ENCODE assay signal across 8 mouse cellular contexts in genomic region chr2:164786388-164786885, GRCm38 (mm10). TPM values are rescaled to one million over a fixed set of nuclear protein-coding genes. Genes with fewer than 3 reads are reported as not detected.
A peak's percentile ranks its signal among the peaks of the same experiment; 100 is the strongest.
DNase-seq lines count a peak whose midpoint lies in the region; ATAC-seq and TF ChIP-seq lines count a peak whose summit lies in the region.

No protein-coding gene starts in this region.

- no peak for TF ChIP-seq EP300 in heart, postnatal 0 days (IDR thresholded peaks at IDR 0.05; ENCODE audit: low read depth)

- peak; percentile 12; the same call in 1 of the 2 replicates for ATAC-seq in heart, postnatal 0 days (ENCODE audit: insufficient read depth, low read depth)
- peak; percentile 7; the same call in 1 of the 2 replicates for ATAC-seq in lung, embryonic 16.5 days (ENCODE audit: low read depth)

- H3K4me1 ChIP-seq in bone marrow, adult 2 months (ENCODE audit: control insufficient read depth, insufficient read depth, low read length), result peaks cover 4% of the 10 kb centered on the region
- peaks cover 20% of the 10 kb centered on the region for H3K4me1 ChIP-seq in heart, postnatal 0 days (ENCODE audit: control insufficient read depth, insufficient read depth)
- peaks cover 16% of the 10 kb centered on the region for H3K4me1 ChIP-seq in lung, embryonic 16.5 days (replicated peaks; ENCODE audit: control insufficient read depth, insufficient read depth, low read length)

- 22% methylated on average over 15 of the region's 15 CpGs for WGBS in bone marrow, adult 2 months
- 4% methylated on average over 15 of the region's 15 CpGs for WGBS in heart, postnatal 0 days
- 4% methylated on average over 15 of the region's 15 CpGs for WGBS in lung, embryonic 16.5 days

- no peak for TF ChIP-seq CTCF in bone marrow, adult 2 months (IDR thresholded peaks at IDR 0.05; ENCODE audit: control insufficient read depth, insufficient read depth, low read length)
- TF ChIP-seq CTCF in heart, postnatal 0 days (IDR thresholded peaks at IDR 0.05; ENCODE audit: low read depth), result no peak

- no peaks in the 10 kb centered on the region for H3K9me3 ChIP-seq in heart, postnatal 0 days (replicated peaks; ENCODE audit: control insufficient read depth, low read length)
- H3K9me3 ChIP-seq in lung, embryonic 16.5 days (ENCODE audit: control insufficient read depth, low read length), result no peaks in the 10 kb centered on the region

- peak; percentile 31 for DNase-seq in heart, adult 8-10 months (ENCODE audit: low spot score)
- DNase-seq in heart, postnatal 4 days, result no peak
- DNase-seq in heart, postnatal 0 days (ENCODE audit: low spot score), result peak; percentile 43
- DNase-seq in testis, postnatal 10 days (ENCODE audit: low spot score), result peak; percentile 47
- no peak for DNase-seq in urinary bladder, adult 18-20 months (ENCODE audit: low spot score in 2 of 2)
- DNase-seq in cerebellum, postnatal 14 days, result no peak

- peak overlapping the region; percentile 77 for H3K9ac ChIP-seq in heart, postnatal 0 days (replicated peaks; ENCODE audit: low read depth, low read length)
- H3K9ac ChIP-seq in lung, embryonic 16.5 days (ENCODE audit: low read length), result peak overlapping the region; percentile 88

- H3K4me2 ChIP-seq in heart, postnatal 0 days (ENCODE audit: low read depth, low read length), result peak overlapping the region; percentile 86
- H3K4me2 ChIP-seq in lung, embryonic 16.5 days (ENCODE audit: low read depth, low read length), result peak overlapping the region; percentile 86

- peak overlapping the region; percentile 56 for H3K27ac ChIP-seq in bone marrow, adult 2 months (ENCODE audit: control insufficient read depth, insufficient read depth, low read depth, low read length, poor library complexity)
- H3K27ac ChIP-seq in heart, postnatal 0 days (ENCODE audit: low read depth), result peak overlapping the region; percentile 89
- H3K27ac ChIP-seq in lung, embryonic 16.5 days (ENCODE audit: low read length), result peak overlapping the region; percentile 96

- peak overlapping the region; percentile 72 for H3K4me3 ChIP-seq in bone marrow, adult 2 months (replicated peaks; ENCODE audit: control insufficient read depth, low read depth, low read length)
- H3K4me3 ChIP-seq in heart, postnatal 0 days (ENCODE audit: low read depth, low read length), result peak overlapping the region; percentile 76
- H3K4me3 ChIP-seq in lung, embryonic 16.5 days (ENCODE audit: low read length), result peak overlapping the region; percentile 77

- TF ChIP-seq POLR2A in bone marrow, adult 2 months (IDR thresholded peaks at IDR 0.05; ENCODE audit: borderline replicate concordance, control insufficient read depth, low read depth, low read length), result no peak

- peaks cover 21% of the 10 kb centered on the region for H3K36me3 ChIP-seq in heart, postnatal 0 days (replicated peaks; ENCODE audit: control insufficient read depth, insufficient read depth, low read length)
- H3K36me3 ChIP-seq in lung, embryonic 16.5 days (ENCODE audit: control insufficient read depth, insufficient read depth, low read length), result no peaks in the 10 kb centered on the region; the same call in 1 of the 2 replicates

- H3K27me3 ChIP-seq in heart, postnatal 0 days (ENCODE audit: control insufficient read depth, insufficient read depth, low read length), result no peaks in the 10 kb centered on the region
- H3K27me3 ChIP-seq in lung, embryonic 16.5 days (ENCODE audit: control insufficient read depth, insufficient read depth, low read depth, low read length), result no peaks in the 10 kb centered on the region

RNA-seq across cellular contexts. Expression of gene Snx21, which starts 0.8 kb away (rescaled TPM):
- 10 to 100 TPM; 23.1 to 24.9 (median 23.5) TPM for total RNA-seq in heart, adult 8-10 months (2022)
- total RNA-seq in heart, postnatal 4 days (2021), result 10 to 100 TPM; 22.9 to 24.1 TPM
- polyA plus RNA-seq in bone marrow, adult 2 months (2011; ENCODE audit: insufficient read depth, insufficient read length, low replicate concordance, missing spikeins), result 2.3 and 5.8 TPM in 2 replicates
- 46.4 and 98.1 TPM in 2 replicates for total RNA-seq in heart, postnatal 0 days (2014; rRNA removed; ENCODE audit: low replicate concordance)
- 29.8 and 30.8 TPM in 2 replicates for polyA plus RNA-seq in heart, postnatal 0 days (2015; fragmentation: Nextera tagmentation; extraction: Ambion mirVana)
- 23.9 and 30.6 TPM in 2 replicates for polyA plus RNA-seq in lung, embryonic 16.5 days (2015; fragmentation: Nextera tagmentation; extraction: Ambion mirVana)

RNA-seq across cellular contexts. Expression of gene Tnnc2, which starts 6.7 kb away (rescaled TPM):
- total RNA-seq in heart, adult 8-10 months (2022), result 1 to 10 TPM; 2.9 to 7.2 (median 3.1) TPM
- total RNA-seq in heart, postnatal 4 days (2021), result 10 to 100 TPM in 1 of 2 experiments, not detected in 1; 10.8 TPM
- 9.6 and 12.2 TPM in 2 replicates for polyA plus RNA-seq in bone marrow, adult 2 months (2011; ENCODE audit: insufficient read depth, insufficient read length, low replicate concordance, missing spikeins)
- total RNA-seq in heart, postnatal 0 days (2014; rRNA removed; ENCODE audit: low replicate concordance), result 4.9 and 5.0 TPM in 2 replicates
- 0.18 and 0.25 TPM in 2 replicates for polyA plus RNA-seq in heart, postnatal 0 days (2015; fragmentation: Nextera tagmentation; extraction: Ambion mirVana)
- 27.9 and 94.5 TPM in 2 replicates for polyA plus RNA-seq in lung, embryonic 16.5 days (2015; fragmentation: Nextera tagmentation; extraction: Ambion mirVana)

RNA-seq across cellular contexts. Expression of gene Ube2c, which starts 16.7 kb away (rescaled TPM):
- total RNA-seq in heart, adult 8-10 months (2022), result 1 to 10 TPM in 2 of 4 experiments, under 1 TPM in 2; 0.47 to 2.7 (median 1.4) TPM
- 100 to 1,000 TPM; 130 to 144 TPM for total RNA-seq in heart, postnatal 4 days (2021)
- polyA plus RNA-seq in bone marrow, adult 2 months (2011; ENCODE audit: insufficient read depth, insufficient read length, low replicate concordance, missing spikeins), result 261 and 459 TPM in 2 replicates
- total RNA-seq in heart, postnatal 0 days (2014; rRNA removed; ENCODE audit: low replicate concordance), result 175 and 320 TPM in 2 replicates
- polyA plus RNA-seq in heart, postnatal 0 days (2015; fragmentation: Nextera tagmentation; extraction: Ambion mirVana), result 116 and 117 TPM in 2 replicates
- 494 and 533 TPM in 2 replicates for polyA plus RNA-seq in lung, embryonic 16.5 days (2015; fragmentation: Nextera tagmentation; extraction: Ambion mirVana)

RNA-seq across cellular contexts. Expression of gene Acot8, which starts 18.2 kb away (rescaled TPM):
- total RNA-seq in heart, adult 8-10 months (2022), result 10 to 100 TPM; 12.3 to 13.3 (median 12.6) TPM
- total RNA-seq in heart, postnatal 4 days (2021), result 10 to 100 TPM; 13.1 to 13.5 TPM
- polyA plus RNA-seq in bone marrow, adult 2 months (2011; ENCODE audit: insufficient read depth, insufficient read length, low replicate concordance, missing spikeins), result 16.5 and 36.5 TPM in 2 replicates
- 10.6 and 28.9 TPM in 2 replicates for total RNA-seq in heart, postnatal 0 days (2014; rRNA removed; ENCODE audit: low replicate concordance)
- 11.4 and 14.1 TPM in 2 replicates for polyA plus RNA-seq in heart, postnatal 0 days (2015; fragmentation: Nextera tagmentation; extraction: Ambion mirVana)
- polyA plus RNA-seq in lung, embryonic 16.5 days (2015; fragmentation: Nextera tagmentation; extraction: Ambion mirVana), result 21.9 and 24.5 TPM in 2 replicates

RNA-seq across cellular contexts. Expression of gene Zswim3, which starts 18.5 kb away (rescaled TPM):
- total RNA-seq in heart, adult 8-10 months (2022), result 1 to 10 TPM; 2.2 to 2.7 (median 2.5) TPM
- total RNA-seq in heart, postnatal 4 days (2021), result 1 to 10 TPM; 1.8 to 2.3 TPM
- 3.4 and 4.4 TPM in 2 replicates for polyA plus RNA-seq in bone marrow, adult 2 months (2011; ENCODE audit: insufficient read depth, insufficient read length, low replicate concordance, missing spikeins)
- 0.93 and 2.8 TPM in 2 replicates for total RNA-seq in heart, postnatal 0 days (2014; rRNA removed; ENCODE audit: low replicate concordance)
- polyA plus RNA-seq in heart, postnatal 0 days (2015; fragmentation: Nextera tagmentation; extraction: Ambion mirVana), result 3.3 and 3.4 TPM in 2 replicates
- 7.9 and 8.9 TPM in 2 replicates for polyA plus RNA-seq in lung, embryonic 16.5 days (2015; fragmentation: Nextera tagmentation; extraction: Ambion mirVana)

Comparison
In these comparisons a context has a peak if more than half of its experiments do, and no peak if none do; other contexts are left out.
1. DNase-seq: peak in heart, adult 8-10 months (single experiment), heart, postnatal 0 days (single experiment) and testis, postnatal 10 days (single experiment); none in heart, postnatal 4 days (single experiment), urinary bladder, adult 18-20 months (0 of 2) and cerebellum, postnatal 14 days (0 of 2).
2. RNA of gene Ube2c, which starts 16.7 kb away (total RNA-seq): 175 to 320 TPM in heart, postnatal 0 days and 130 to 144 TPM in heart, postnatal 4 days; 0.47 to 2.7 TPM in heart, adult 8-10 months; every median in the first group is over 10 times any median in the second.
3. Peak in every context shown above with its lines, with median percentiles within 50 percentile points of each other: H3K27ac ChIP-seq and H3K4me3 ChIP-seq.